Mouse (Mus musculus): Measurements from ENCODE around the gene Spats2l.

The Spats2l gene

GRCm38 (mm10) chr1:57889803-57890202 lies 115.8 kb downstream of the Spats2l start:
- DNase-seq (ENCODE audit: low spot score) = no peak

- DNase-seq (ENCODE audit: low spot score) = no peak
Measured at GRCm38 (mm10) chr1:57890259-57890902, 116.4 kb downstream of the Spats2l start.

GRCm38 (mm10) chr1:57890903-57891267 lies 116.9 kb downstream of the Spats2l start:
- no peak for DNase-seq (ENCODE audit: low spot score)

- no peak for DNase-seq (ENCODE audit: low spot score)
Measured at GRCm38 (mm10) chr1:57901494-57901893, 127.5 kb downstream of the Spats2l start.

- no peak for DNase-seq (ENCODE audit: low spot score)
Measured at GRCm38 (mm10) chr1:57903793-57904192, 129.8 kb downstream of the Spats2l start.

GRCm38 (mm10) chr1:57905912-57906311 lies 131.9 kb downstream of the Spats2l start:
- no peak for DNase-seq (ENCODE audit: low spot score)

GRCm38 (mm10) chr1:57906312-57906711 lies 132.3 kb downstream of the Spats2l start:
- DNase-seq (ENCODE audit: low spot score) = no peak

- no peak for DNase-seq (ENCODE audit: low spot score)
Measured at GRCm38 (mm10) chr1:57911561-57911960, 137.6 kb downstream of the Spats2l start.

GRCm38 (mm10) chr1:57917342-57917741 lies 143.4 kb downstream of the Spats2l start:
- no peak for DNase-seq (ENCODE audit: low spot score)

- DNase-seq (ENCODE audit: low spot score) = no peak
Measured at GRCm38 (mm10) chr1:57918567-57918966, 144.6 kb downstream of the Spats2l start.

GRCm38 (mm10) chr1:57934287-57934686 lies 160.3 kb downstream of the Spats2l start:
- no peak for DNase-seq (ENCODE audit: low spot score)

- no peak for DNase-seq (ENCODE audit: low spot score)
Measured at GRCm38 (mm10) chr1:57940691-57941090, 166.7 kb downstream of the Spats2l start.

GRCm38 (mm10) chr1:57941095-57941494 lies 167.1 kb downstream of the Spats2l start:
- DNase-seq (ENCODE audit: low spot score) = no peak

- DNase-seq (ENCODE audit: low spot score) = no peak
Measured at GRCm38 (mm10) chr1:57941734-57942133, 167.8 kb downstream of the Spats2l start.

- no peak for DNase-seq (ENCODE audit: low spot score)
Measured at GRCm38 (mm10) chr1:57942215-57942614, 168.3 kb downstream of the Spats2l start.

GRCm38 (mm10) chr1:57947552-57948347 lies 173.8 kb downstream of the Spats2l start:
- DNase-seq (ENCODE audit: low spot score) = no peak

GRCm38 (mm10) chr1:57949195-57949594 lies 175.2 kb downstream of the Spats2l start:
- DNase-seq (ENCODE audit: low spot score) = no peak

- no peak for DNase-seq (ENCODE audit: low spot score)
Measured at GRCm38 (mm10) chr1:57949716-57950115, 175.8 kb downstream of the Spats2l start.

- no peak for DNase-seq (ENCODE audit: low spot score)
Measured at GRCm38 (mm10) chr1:57952509-57952908, 178.5 kb downstream of the Spats2l start.

- DNase-seq (ENCODE audit: low spot score) = no peak
Measured at GRCm38 (mm10) chr1:57953586-57954375, 179.8 kb downstream of the Spats2l start.

- DNase-seq (ENCODE audit: low spot score) = no peak
Measured at GRCm38 (mm10) chr1:57954376-57954765, 180.4 kb downstream of the Spats2l start.

GRCm38 (mm10) chr1:57955774-57956173 lies 181.8 kb downstream of the Spats2l start:
- DNase-seq (ENCODE audit: low spot score) = no peak

Data from layer of hippocampus, adult 11-12 months (tissue).